Mouse (Mus musculus): ENCODE measurements around the gene 1600002K03Rik.

GRCm38 (mm10) chr10:80177441-80178279 lies 4.9 kb downstream of the 1600002K03Rik start:
- TF ChIP-seq CTCF (IDR thresholded peaks at IDR 0.05; ENCODE audit: extremely low read depth, insufficient read depth, low read length): no peak
- TF ChIP-seq POLR2A (IDR thresholded peaks at IDR 0.05; ENCODE audit: extremely low read depth, insufficient read depth, low read length): no peak
